Mouse (Mus musculus) neutrophil, adult 5-6 weeks (primary cell): ENCODE data around the gene Rbmx. TPM values are rescaled to one million over a fixed set of nuclear protein-coding genes. Genes with fewer than 3 reads are reported as not detected.
A peak's percentile ranks its signal among the peaks of the same experiment; 100 is the strongest.

ENCODE experiments used
- ATAC-seq: fragments of 151-379, 151-347 bp; 2 replicates; pipeline ENCODE4 v1.8.0; 2017; ENCODE audit warnings: mild to moderate bottlenecking, moderate TSS enrichment; ENCODE audit not compliant: insufficient number of reproducible peaks, poor library complexity, low FRiP score, severe bottlenecking; ENCODE audit errors: extremely low read depth
- total RNA-seq: library from RNA; stranded (forward); fragments of 200-1000 nt; gene quantifications from 2 replicates; pipeline ENCODE4 v1.2.3, GENCODE M21; 2017

Rbmx gene
- total RNA-seq = 58.6 and 60.6 TPM in 2 replicates

DNA sequence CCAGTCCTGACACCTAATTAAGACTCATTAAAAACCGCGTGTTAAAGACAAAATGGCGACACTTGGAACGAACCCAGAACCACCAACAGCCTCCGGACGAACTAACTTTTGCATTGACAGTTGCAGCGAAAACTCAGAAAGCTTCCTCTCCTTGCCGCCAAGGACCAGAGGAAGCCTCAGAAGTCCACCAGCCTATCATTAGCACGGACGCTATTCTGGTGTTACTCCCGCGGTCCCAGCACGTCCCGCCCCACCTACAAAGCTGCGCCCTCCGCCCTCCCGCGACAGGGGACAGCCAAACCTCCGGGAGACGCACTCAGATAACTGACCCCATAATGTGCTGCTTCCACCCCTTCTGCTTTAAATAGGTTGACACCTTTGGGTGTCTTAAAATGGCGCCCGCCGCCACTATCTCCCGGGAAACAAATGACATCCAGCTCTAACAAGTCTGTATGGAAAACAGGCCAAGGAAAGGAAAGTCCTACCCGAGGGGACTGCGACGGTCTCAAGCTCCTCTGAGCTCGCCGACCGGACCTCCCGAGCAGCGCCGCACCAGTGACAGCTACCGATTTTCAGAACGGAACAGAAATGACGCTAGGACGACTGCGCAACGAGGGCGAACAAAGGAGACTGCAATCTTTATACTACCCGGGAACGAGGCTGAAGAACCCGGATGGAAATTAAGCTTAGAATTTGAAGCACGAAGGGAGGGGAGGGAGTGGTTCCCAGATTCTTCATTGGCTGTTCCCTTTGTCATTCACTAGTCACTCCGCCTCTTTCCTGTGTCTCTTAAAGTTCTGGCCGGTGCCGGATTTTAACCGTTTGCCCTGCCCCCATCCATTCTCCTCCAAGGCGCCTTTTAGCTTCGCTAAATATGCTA, at the start of gene Rbmx:
TSS of gene Rbmx (minus strand) at position 670 of the 880 bp plus-strand sequence.
- ATAC-seq = peak; percentile 96

DNA sequence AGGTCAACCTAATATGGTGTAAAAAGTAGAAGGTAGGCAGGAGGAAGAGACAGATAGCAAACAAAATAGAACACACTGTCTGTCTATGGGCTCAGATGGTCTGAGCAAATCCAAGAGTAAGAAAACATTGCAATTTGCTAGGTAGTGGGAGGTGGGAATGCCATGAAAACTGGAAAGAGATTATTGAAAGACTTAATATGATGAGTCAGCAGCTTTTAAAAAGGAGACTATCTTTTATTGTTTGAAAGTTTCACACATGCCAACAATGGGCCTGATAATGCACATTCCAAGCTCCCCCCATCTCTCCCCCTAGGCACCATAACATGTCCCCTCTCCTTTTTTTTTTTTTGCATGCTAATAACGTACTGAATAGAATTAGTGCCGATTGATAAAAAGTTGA, 41.1 kb upstream of the Rbmx start:
- ATAC-seq = no peak

DNA sequence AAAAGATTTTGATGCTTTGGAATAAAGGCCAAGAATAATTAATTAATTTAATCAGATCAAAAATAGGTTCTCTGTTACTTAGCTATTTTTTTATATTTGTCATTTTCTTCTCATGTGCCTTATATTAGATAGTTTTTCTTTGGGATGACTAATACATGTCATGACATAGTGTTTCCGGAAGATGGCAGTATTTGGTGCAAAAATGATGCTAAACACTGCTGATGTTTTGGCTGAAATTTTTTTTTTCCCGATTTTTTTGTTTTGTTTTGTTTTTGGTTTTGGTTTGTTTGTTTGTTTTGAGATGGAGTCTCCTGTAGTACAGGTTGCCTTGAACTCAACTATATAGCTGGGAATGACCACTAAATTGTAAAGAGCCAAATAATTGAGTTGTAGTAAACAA, 38.8 kb upstream of the Rbmx start:
- ATAC-seq = no peak

DNA sequence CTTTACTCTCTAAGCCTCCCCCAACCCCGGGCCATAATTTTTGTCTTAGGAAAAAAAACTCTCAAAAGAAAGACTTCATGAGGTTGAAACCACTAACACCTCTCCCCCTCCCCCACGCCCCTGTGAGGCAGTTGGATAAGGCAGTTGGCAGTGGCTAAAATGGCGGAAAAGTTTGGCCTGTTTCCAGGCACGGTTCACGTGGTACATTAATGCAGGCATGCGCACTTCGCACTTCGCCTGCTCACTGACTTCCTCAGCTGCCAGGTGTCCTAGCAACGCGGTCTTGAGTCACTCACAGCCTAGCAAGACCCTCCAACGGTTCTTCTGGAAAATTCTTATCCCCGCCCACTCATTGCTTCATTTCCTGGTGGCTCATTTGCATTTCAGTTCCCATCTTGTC, 15.9 kb upstream of the Rbmx start, which contains the start of gene Gm364:
TSS of gene Gm364 (plus strand) at position 386 of the 400 bp plus-strand sequence.
- ATAC-seq = no peak

DNA sequence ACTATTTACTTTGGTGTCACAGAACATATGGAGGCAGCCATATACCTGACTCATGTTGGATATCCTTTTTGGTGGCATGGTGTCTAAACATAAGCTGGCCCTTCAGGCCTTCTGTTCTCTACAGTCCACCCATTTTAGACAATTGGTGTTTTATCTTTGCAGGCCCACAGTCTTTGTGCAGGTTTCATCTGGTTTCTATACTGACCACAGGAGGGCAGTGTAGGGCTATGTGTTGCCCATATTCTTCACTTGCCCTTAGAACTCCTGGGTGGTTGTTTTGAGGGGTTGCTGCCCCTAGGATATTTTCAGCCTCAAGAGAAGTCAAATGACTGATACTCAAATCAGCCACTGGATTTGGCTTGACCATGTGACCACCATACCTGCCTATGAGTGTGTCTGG, 10.8 kb upstream of the Rbmx start:
- peak; percentile 56; the same call in 1 of the 2 replicates for ATAC-seq

DNA sequence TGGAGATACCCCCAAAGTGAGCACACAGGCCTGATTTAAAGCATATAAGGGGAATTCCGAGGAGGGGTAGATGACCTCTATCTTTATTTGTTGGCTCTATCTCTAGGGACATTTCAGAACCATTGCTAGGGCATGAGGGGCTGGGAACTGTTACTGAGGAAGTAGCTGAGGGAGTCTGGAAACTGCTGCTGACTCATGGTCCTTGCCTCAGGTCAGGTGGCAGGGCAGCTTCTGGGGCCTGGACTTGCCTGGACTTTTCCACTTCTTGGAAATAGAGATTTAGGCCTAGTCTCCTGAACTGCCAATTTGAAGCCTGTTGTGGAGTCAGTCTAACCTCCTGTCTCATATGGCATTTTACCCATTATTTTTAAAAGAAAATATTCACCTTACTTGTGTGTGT, 8.6 kb upstream of the Rbmx start:
- no peak for ATAC-seq

DNA sequence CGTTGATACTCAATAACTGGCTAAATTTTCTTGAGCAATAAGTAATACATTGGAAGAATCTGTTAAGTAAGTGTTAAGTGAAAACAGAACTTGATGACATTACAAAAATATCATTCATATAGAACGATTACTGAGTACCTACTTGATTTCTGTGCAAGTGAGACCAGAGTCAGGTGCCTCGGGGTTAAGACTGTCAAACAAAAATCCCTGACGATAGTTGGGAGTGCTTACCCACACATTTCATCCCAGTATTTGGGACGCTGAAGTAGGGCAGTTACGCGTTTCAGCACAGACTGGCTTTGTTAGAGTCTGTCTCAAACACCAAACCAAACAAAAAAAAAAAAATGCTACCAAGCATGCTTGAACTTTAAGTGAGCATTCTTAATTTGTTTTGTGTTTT, 576 bp upstream of the Rbmx start:
- no peak for ATAC-seq

DNA sequence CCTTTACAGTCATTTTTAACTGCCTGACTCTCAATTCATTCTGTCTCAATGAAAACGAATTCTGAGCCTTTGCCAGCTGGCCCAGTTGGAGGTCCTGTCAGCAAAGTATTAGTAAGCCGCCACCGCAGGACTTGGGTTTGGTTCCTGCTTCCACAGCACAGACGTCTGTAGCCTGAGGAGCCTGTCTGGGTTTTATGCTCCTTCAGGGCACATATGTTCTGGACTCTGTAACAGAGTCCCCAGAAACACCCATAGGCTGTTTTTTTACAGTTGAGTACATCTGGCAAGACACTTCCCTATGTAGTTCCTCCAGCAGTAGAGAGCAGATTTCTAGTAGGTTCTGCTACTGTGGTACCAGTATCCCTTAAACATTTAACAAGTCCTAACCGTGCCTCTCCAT, 11.9 kb downstream of the Rbmx start:
- ATAC-seq = no peak

DNA sequence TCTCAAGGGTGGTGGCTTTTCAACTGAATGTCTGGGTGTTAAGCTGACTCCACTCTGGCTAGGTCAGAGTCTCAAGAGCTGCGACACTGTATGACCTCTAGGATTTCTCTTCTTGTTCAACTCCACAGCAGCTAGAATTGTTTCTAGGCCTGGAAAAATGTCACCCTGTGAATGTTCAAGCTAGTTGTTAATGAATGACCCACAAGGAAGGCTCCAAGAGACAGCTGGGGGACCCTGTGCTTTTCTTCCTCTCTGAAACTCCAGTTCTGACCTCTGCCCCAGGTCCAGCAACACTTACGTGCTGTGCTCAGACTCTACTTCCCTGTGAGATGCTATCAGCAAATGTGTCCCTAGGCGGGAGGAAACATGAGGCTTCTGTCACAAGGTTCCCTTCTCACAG, 14.3 kb downstream of the Rbmx start:
- ATAC-seq = no peak

DNA sequence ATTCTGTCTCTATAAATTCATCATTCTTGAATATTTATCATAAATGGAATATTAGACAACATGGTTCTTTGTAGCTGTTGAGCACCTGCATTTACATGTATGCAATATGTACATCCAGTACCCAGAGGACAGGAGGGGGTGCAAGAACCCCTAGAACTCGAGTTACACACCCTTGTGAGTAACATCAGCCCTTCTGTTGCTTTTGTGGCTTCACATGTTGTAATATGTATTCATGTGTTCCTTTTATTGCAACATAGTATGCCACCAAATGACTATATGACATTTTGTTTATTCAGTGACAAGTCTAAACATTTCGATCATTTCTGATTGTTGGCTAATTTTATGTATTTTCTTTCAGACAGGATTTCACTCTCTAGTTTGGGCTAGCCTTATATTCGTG, 15.7 kb downstream of the Rbmx start:
- no peak for ATAC-seq

DNA sequence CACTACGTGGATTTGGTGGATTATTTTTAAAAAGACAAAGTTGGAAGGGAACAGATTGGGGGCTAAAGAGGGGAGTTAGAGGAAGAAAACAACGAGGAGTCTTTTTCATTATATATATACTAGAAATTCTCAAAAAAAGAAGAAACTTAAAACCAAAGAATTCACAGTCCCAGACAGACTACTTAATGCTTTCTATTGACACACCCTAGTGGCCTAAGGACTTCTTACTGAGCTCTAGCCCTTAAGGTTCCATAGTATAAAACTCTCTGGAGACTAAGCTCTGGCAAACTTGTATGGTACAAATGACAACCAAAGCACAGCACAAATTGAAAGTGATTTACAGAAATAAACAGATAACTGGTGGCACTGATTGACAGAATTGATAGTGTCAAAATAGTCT, 18.8 kb downstream of the Rbmx start:
- no peak for ATAC-seq

DNA sequence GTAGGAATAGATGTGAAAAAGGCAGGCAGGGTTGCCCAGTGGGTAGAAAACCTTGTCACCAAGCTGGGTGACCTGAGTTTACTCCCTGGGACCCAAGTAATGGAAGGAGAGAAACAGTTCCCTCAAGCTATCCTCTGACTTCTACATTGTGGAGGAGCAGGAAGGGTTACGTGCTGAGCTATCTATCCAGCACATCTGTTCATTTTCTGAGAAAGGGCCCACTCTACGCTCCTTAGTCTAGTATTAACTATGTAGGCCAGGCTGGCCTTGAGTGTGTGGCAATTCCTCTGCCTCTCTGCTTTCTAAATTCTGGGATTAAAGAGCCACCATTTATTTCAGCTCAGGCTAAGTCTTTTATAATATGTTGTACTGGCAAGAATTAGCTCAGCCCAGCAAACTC, 19.3 kb downstream of the Rbmx start:
- no peak for ATAC-seq

DNA sequence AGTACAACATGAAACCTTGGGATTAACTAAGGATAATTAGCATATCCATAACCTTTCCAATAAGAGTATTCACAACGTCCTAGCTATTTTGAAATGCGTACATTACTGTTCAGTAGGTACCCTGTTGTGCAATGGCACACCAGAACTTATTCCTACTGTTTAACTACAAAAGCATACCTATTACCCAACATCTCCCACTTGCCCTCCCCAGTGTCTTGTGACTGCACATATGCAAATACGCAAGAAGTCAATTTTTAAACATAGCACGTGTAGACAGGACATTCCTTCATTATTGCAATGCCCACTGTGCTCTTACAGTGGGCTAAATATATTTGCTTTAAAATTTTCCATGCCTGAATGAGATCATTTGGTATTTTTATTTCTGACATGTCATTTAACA, 19.9 kb downstream of the Rbmx start:
- no peak for ATAC-seq

DNA sequence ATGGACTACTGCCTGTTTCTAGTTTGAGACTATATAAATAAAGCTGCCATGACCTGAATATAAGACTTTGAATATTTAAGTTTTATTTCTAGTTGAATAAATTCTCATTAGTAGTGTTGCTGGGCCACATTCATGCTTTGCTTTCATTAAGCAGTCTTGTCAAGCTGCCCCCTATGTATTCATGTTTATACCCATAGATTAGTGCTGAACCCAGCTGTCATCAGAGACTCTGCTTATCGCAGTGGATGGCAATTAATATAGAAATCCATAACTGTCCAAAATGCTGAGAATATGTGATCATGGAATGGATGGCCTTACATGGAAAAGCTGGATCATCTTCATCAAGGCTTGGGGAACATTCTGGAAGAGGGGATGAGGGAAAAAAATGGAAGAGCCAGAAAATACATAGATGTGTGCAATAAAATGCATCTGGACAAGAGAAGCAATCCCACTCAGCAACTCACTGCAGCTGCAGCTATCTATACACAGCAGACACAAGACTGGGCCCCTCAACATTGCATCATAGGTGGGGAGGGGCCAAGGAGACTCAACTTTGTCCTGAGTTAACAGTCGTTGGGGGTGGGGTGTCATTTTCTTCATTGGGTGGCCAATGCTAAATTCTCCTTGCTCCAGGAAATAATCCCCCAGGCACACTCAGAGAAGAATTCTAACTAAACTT, 27.8 kb downstream of the Rbmx start:
- no peak for ATAC-seq

DNA sequence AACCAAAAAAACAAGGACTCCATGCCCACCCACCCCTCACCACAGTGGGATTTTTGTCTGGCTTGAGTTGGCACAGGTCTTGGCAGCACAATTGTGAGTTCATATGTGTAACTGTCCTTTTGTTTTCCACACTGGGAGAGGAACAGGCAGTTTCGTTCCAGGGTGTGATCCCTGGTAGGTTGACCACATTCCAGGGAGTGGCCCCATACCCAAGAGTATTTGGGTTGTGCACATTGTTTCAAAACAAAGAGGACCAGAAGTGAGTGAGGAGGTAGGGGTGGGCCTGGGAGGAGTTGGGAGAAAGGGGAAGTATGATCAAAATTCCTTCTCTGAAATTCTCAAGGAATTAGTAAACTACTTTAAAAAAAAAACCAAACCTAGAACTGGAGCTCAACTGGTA, 33.5 kb downstream of the Rbmx start:
- ATAC-seq = no peak

DNA sequence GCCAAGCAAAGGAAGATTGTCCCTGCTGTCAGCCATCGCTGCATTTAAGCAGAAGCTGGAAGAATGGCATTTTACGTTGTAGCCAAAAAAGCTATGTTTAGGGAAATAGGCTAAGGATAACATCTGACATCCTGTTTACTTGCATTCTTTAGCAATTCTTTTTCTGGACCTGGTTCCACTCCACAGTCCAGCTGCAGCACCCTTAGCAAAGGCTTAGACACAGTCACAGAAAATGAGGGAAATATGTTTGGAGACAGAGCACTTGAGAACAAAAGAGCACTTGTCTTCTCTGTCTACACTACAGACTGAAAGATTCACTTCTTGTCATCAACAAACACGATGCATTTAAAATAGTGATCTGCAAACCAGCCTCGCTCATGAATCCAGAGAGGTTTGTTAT, 53.6 kb downstream of the Rbmx start:
- no peak for ATAC-seq

DNA sequence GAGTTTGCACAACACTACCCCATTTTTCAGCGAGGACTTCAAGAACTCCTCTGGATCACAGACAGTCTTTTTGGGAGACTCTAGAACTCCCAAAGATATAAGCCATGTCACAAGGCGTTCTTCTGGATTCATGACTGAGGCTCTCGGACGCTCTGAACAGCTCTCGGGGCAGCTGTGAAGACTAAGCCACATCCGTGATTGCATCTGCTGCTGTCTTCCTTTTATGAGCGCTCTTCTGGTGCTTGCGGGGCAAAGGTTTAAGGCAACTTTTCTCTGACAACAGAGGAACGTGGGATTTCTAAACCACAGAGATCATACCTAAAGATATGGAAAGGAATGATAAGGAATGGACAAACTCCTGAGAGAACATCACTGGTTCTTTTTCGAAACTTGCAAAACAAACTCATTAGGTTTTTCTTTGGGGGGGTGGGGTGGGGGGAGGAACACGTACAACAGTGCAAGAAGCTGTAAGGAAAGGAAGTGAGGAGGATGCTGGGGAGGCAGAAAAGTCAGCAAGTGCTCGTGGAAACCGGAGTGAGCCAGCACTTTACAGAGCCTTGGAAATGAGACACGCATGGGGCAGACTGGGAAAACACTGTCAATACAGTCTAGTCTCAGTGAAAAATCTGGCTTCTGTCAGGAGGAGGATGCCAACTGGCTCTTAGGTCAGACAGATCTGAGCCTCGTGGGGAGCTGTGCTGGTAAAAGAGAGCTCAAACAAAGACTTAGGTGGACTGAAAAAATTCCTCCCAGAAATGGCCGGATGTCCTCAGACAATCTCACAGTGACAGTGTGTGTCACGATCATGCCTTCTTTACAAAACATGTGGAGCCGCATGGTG, 54.2 kb downstream of the Rbmx start, which contains the start of gene Arhgef6:
TSS of gene Arhgef6 (minus strand) at position 359 of the 841 bp plus-strand sequence.
- ATAC-seq = peak; percentile 58; the same call in 1 of the 2 replicates

DNA sequence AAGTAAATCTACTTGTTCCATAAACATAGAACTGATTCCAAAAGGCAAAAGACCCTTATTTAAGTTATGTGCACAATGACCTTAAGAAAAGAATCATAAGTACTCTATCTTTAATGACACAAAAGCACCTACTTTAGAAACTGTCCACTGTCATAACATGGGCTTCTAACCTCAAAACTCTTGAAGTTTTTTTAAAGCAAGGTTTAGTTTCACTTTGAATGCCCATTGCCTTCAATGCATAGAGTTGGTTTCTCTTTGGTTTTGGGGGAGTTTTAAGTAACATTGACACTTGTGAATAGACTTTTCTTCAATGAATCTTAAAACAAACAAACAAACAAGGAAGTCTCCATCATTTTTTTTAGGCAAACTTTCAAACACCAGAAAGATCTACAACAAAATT, 55.3 kb downstream of the Rbmx start:
- ATAC-seq = no peak

DNA sequence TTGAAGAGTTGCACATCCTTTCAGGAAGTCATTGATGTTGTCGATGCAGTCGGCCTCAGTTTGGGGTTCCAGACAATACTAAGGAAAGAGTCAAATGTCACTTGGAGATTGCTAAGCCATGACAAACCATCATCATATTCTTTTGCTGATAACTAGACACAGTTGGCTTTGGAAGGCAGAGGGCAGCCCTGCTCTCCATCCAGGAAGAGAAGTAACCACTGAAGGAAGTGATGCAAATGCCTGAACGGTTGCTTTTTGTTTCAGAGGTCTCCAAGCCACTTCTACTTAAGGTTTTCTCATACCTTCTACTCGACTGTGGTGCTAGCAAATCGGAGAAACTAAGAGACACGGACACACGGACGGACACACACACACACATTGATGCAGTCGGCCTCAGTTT, 55.9 kb downstream of the Rbmx start:
- ATAC-seq = peak; percentile 46; the same call in 1 of the 2 replicates
